Mouse (Mus musculus): ENCODE results near the gene Herc6. TPM values are rescaled to one million over a fixed set of nuclear protein-coding genes. Genes with fewer than 3 reads are reported as not detected.

Herc6 gene
- 5.3 TPM for polyA plus RNA-seq (2014; fragmentation: Illumina TruSeq; extraction: RNeasy Lipid Tissue Mini Kit (QIAGEN cat#74804); ENCODE audit: low read depth, low replicate concordance)

GRCm38 (mm10) chr6:57580881-57581548 lies at the start of gene Herc6:
Herc6 (plus strand) TSS chr6:57581000.

GRCm38 (mm10) chr6:57535386-57535936 lies 45.3 kb upstream of the Herc6 start, which contains the start of gene Ppm1k:
Ppm1k (minus strand) TSS chr6:57535468.

GRCm38 (mm10) chr6:57691467-57692261 lies 110.9 kb downstream of the Herc6 start, which contains the start of gene Pyurf:
Pyurf (minus strand) TSS chr6:57692078.

GRCm38 (mm10) chr6:57702376-57702742 lies 121.6 kb downstream of the Herc6 start, which contains the start of gene Lancl2:
Lancl2 (plus strand) TSS chr6:57702540.

Other genes with a start within 250 kb of the Herc6 start
- gene Vmn1r17, start 217.3 kb upstream of the Herc6 start, polyA plus RNA-seq (2014; fragmentation: Illumina TruSeq; extraction: RNeasy Lipid Tissue Mini Kit (QIAGEN cat#74804); ENCODE audit: low read depth, low replicate concordance): not detected
- gene Vmn1r18, start 185.2 kb upstream of the Herc6 start, polyA plus RNA-seq (2014; fragmentation: Illumina TruSeq; extraction: RNeasy Lipid Tissue Mini Kit (QIAGEN cat#74804); ENCODE audit: low read depth, low replicate concordance): not detected
- not detected for gene Vmn1r19, start 177.2 kb upstream of the Herc6 start, polyA plus RNA-seq (2014; fragmentation: Illumina TruSeq; extraction: RNeasy Lipid Tissue Mini Kit (QIAGEN cat#74804); ENCODE audit: low read depth, low replicate concordance)
- not detected for gene Vmn1r20, start 152.1 kb upstream of the Herc6 start, polyA plus RNA-seq (2014; fragmentation: Illumina TruSeq; extraction: RNeasy Lipid Tissue Mini Kit (QIAGEN cat#74804); ENCODE audit: low read depth, low replicate concordance)
- gene Ppm1k, start 45.5 kb upstream of the Herc6 start, polyA plus RNA-seq (2014; fragmentation: Illumina TruSeq; extraction: RNeasy Lipid Tissue Mini Kit (QIAGEN cat#74804); ENCODE audit: low read depth, low replicate concordance): 5.9 TPM
- gene Pyurf, start 111.1 kb downstream of the Herc6 start, polyA plus RNA-seq (2014; fragmentation: Illumina TruSeq; extraction: RNeasy Lipid Tissue Mini Kit (QIAGEN cat#74804); ENCODE audit: low read depth, low replicate concordance): 15.7 TPM
- gene Lancl2, start 121.5 kb downstream of the Herc6 start, polyA plus RNA-seq (2014; fragmentation: Illumina TruSeq; extraction: RNeasy Lipid Tissue Mini Kit (QIAGEN cat#74804); ENCODE audit: low read depth, low replicate concordance): 15.3 TPM
- gene Vopp1, start 244.2 kb downstream of the Herc6 start, polyA plus RNA-seq (2014; fragmentation: Illumina TruSeq; extraction: RNeasy Lipid Tissue Mini Kit (QIAGEN cat#74804); ENCODE audit: low read depth, low replicate concordance): 19.8 TPM